32 mouse cellular contexts compared by ENCODE assay signal in the genomic region with DNA sequence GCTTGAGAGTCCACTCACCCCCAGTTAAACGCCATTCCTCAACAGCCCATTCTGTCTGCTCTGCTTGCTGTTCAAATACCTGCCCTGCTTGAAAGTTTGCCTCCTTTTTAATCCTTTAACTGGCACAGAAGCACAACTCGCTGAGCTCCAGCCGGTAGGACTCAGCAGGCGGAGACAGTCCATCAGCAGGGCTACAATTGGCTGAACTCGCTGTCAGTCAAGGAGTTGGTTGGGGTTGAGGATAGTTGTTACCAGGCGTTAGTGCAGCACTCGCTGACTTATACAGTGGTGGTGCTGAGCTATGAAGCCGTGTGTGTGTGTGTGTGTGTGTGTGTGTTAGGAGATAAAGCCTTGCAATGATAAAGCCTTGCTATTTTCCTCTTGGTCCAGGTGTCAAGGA. TPM values are rescaled to one million over a fixed set of nuclear protein-coding genes. Genes with fewer than 3 reads are reported as not detected.
DNase-seq lines count a peak whose midpoint lies in the region; ATAC-seq and TF ChIP-seq lines count a peak whose summit lies in the region.
"Had no signal": no experiment of that assay in that cellular context is flagged by ENCODE, and none has a peak within 500 bp of the region (broad histone marks: within the 10 kb centered on the region; RNA-seq: fewer than 3 reads in every experiment).

No protein-coding gene starts in this region.

- no peak for TF ChIP-seq CTCF in cerebellum, adult 2 months (IDR thresholded peaks at IDR 0.05; ENCODE audit: borderline replicate concordance, insufficient read depth, low read depth, low read length)

- peaks cover 24% of the 10 kb centered on the region for H3K4me1 ChIP-seq in cerebellum, adult 2 months (ENCODE audit: control insufficient read depth, insufficient read depth, low read length)
- H3K4me1 ChIP-seq: embryonic facial prominence, embryonic 13.5 days had no signal

- DNase-seq in cerebellum, adult 2 months: peak; percentile 1 to 7
- DNase-seq in cerebellum, postnatal 4 days (ENCODE audit: low spot score in 2 of 2): no peak
- peak; percentile 4 for DNase-seq in cerebellum, adult 9-11 months
- DNase-seq in ES-CJ7 (ENCODE audit: low read depth, low spot score): peak; percentile 38
- peak; percentile 54 for DNase-seq in ZHBTc4 (ENCODE audit: low read depth, low spot score)
- no peak for DNase-seq in layer of hippocampus, postnatal 10 days (ENCODE audit: low spot score in 2 of 2)
- DNase-seq: adrenal gland, postnatal 10 days; B cell, adult 2 months; embryo, embryonic 11 days; gastrocnemius, postnatal 10 days; heart, adult 18-20 months; heart, postnatal 10 days; heart, postnatal 36 days; kidney, adult 2 months had no signal

- no peak for TF ChIP-seq POLR2A in cerebellum, adult 2 months (IDR thresholded peaks at IDR 0.05; ENCODE audit: borderline replicate concordance, insufficient read depth, low read length)

- H3K27ac ChIP-seq in cerebellum, adult 2 months (ENCODE audit: insufficient read depth, low read length): no peak overlapping the region
- H3K27ac ChIP-seq: embryonic facial prominence, embryonic 10.5 days; embryonic facial prominence, embryonic 13.5 days; forebrain, embryonic 12.5 days; forebrain, embryonic 15.5 days; heart, embryonic 15.5 days; hindbrain, embryonic 14.5 days; hindbrain, postnatal 0 days had no signal

- no peak overlapping the region for H3K4me3 ChIP-seq in cerebellum, adult 2 months (replicated peaks; ENCODE audit: insufficient read depth, low read depth, low read length)
- H3K4me3 ChIP-seq: embryonic facial prominence, embryonic 10.5 days; embryonic facial prominence, embryonic 13.5 days; erythroblast, embryonic 14.5 days; forebrain, embryonic 12.5 days; forebrain, embryonic 15.5 days; heart, embryonic 12.5 days; heart, embryonic 15.5 days had no signal

- 91% methylated on average over 8 of the region's 8 CpGs for WGBS in cerebellum, adult 2 months

- no peak for ATAC-seq in cerebellum, adult (ENCODE audit: insufficient number of reproducible peaks, low FRiP score, low TSS enrichment)
- ATAC-seq: forebrain, embryonic 15.5 days; hindbrain, postnatal 0 days; inflammation-experienced regulatory T-cells, adult 6 months; intestine, embryonic 16.5 days had no signal

- H3K27me3 ChIP-seq in cerebellum, adult 2 months (ENCODE audit: control insufficient read depth, insufficient read depth, low read length): no peaks in the 10 kb centered on the region
- H3K27me3 ChIP-seq: forebrain, embryonic 15.5 days had no signal

RNA-seq across cellular contexts. Expression of a gene that starts 11.8 kb away (rescaled TPM):
- 20.2 and 21.5 TPM in 2 replicates for polyA plus RNA-seq in cerebellum, adult 2 months (2012; rRNA removed)
- total RNA-seq in layer of hippocampus, postnatal 10 days (2021): 10 to 100 TPM; 17.9 to 18.8 TPM

RNA-seq across cellular contexts. Expression of a gene that starts 22.3 kb away (rescaled TPM):
- 126 and 128 TPM in 2 replicates for polyA plus RNA-seq in cerebellum, adult 2 months (2012; rRNA removed)
- total RNA-seq in layer of hippocampus, postnatal 10 days (2021): 100 to 1,000 TPM in 1 of 2 experiments, 10 to 100 TPM in 1; 89.7 to 103 TPM
- total RNA-seq: CH12.LX; gastrocnemius, postnatal 4 days; heart, adult 18-20 months; heart, postnatal 10 days; heart, postnatal 36 days; MEL had no signal
- polyA plus RNA-seq: erythroblast, embryonic 14.5 days had no signal

RNA-seq across cellular contexts. Expression of a gene that starts 31.5 kb away (rescaled TPM):
- not detected in 2 replicates for polyA plus RNA-seq in cerebellum, adult 2 months (2012; rRNA removed)
- under 1 TPM; 0.51 to 0.55 TPM for total RNA-seq in layer of hippocampus, postnatal 10 days (2021)
- total RNA-seq: adrenal gland, adult 18-20 months; adrenal gland, postnatal 10 days; CH12.LX; gastrocnemius, postnatal 10 days; gastrocnemius, postnatal 4 days; heart, adult 18-20 months; heart, postnatal 10 days; heart, postnatal 36 days; MEL had no signal
- polyA plus RNA-seq: cortical plate, adult 2 months; embryonic facial prominence, embryonic 10.5 days; embryonic facial prominence, embryonic 13.5 days; erythroblast, embryonic 14.5 days; forebrain, embryonic 12.5 days; forebrain, embryonic 15.5 days; heart, embryonic 12.5 days; heart, embryonic 15.5 days; inflammation-experienced regulatory T-cells, adult 6 months had no signal

RNA-seq across cellular contexts. Expression of a gene that starts 36.1 kb away (rescaled TPM):
- polyA plus RNA-seq in cerebellum, adult 2 months (2012; rRNA removed): 37.7 and 39.4 TPM in 2 replicates
- 10 to 100 TPM; 16.7 to 18.8 TPM for total RNA-seq in layer of hippocampus, postnatal 10 days (2021)

RNA-seq across cellular contexts. Expression of a gene that starts 46.0 kb away (rescaled TPM):
- polyA plus RNA-seq in cerebellum, adult 2 months (2012; rRNA removed): 0.02 and 0.03 TPM in 2 replicates
- not detected for total RNA-seq in layer of hippocampus, postnatal 10 days (2021)
- total RNA-seq: CH12.LX; heart, adult 18-20 months; heart, postnatal 10 days; heart, postnatal 36 days had no signal
- polyA plus RNA-seq: cortical plate, adult 2 months; embryonic facial prominence, embryonic 10.5 days; embryonic facial prominence, embryonic 13.5 days; forebrain, embryonic 12.5 days; forebrain, embryonic 15.5 days; heart, embryonic 15.5 days; hindbrain, embryonic 11.5 days; hindbrain, embryonic 14.5 days; hindbrain, postnatal 0 days; inflammation-experienced regulatory T-cells, adult 6 months had no signal

Comparison
In these comparisons a context has a peak if more than half of its experiments do, and no peak if none do; other contexts are left out.
1. DNase-seq: peak in cerebellum, adult 2 months (2 of 2), cerebellum, adult 9-11 months (single experiment), ES-CJ7 (single experiment) and ZHBTc4 (single experiment); none in cerebellum, postnatal 4 days (0 of 2) and layer of hippocampus, postnatal 10 days (0 of 2).